Mouse (Mus musculus) kidney, adult 8-10 months (tissue): Measurements from ENCODE around the gene Ndufaf3.
A peak's percentile ranks its signal among the peaks of the same experiment; 100 is the strongest.

Experiments
- DNase-seq, 2 experiments: peaks; one replicate each; pipeline ENCODE4 v3.0.0; 2022

Gene Ndufaf3

GRCm38 (mm10) chr9:108572321-108572720 lies 5.1 kb upstream of the Ndufaf3 start:
- DNase-seq = no peak

GRCm38 (mm10) chr9:108571401-108571973 lies 4.3 kb upstream of the Ndufaf3 start:
- DNase-seq = no peak

- peak; percentile 68 to 88 for DNase-seq
Measured at GRCm38 (mm10) chr9:108570207-108570896, 3.1 kb upstream of the Ndufaf3 start.

GRCm38 (mm10) chr9:108569381-108570206 lies 2.4 kb upstream of the Ndufaf3 start, which contains the start of gene Dalrd3:
Dalrd3 (plus strand) TSS chr9:108569886.
- peak; percentile 95 to 96 for DNase-seq

- DNase-seq = no peak
Measured at GRCm38 (mm10) chr9:108568511-108568921, 1.3 kb upstream of the Ndufaf3 start.

- peak in 1 of 2 experiments; percentile 37 for DNase-seq
Measured at GRCm38 (mm10) chr9:108567931-108568419, 741 bp upstream of the Ndufaf3 start.

GRCm38 (mm10) chr9:108565881-108566814 lies 1.1 kb downstream of the Ndufaf3 start:
- no peak for DNase-seq

- DNase-seq = no peak
Measured at GRCm38 (mm10) chr9:108564131-108564530, 3.1 kb downstream of the Ndufaf3 start.

- no peak for DNase-seq
Measured at GRCm38 (mm10) chr9:108563671-108564070, 3.6 kb downstream of the Ndufaf3 start.

- DNase-seq = peak; percentile 95 to 96
Measured at GRCm38 (mm10) chr9:108560227-108560841, 6.9 kb downstream of the Ndufaf3 start, which contains the start of gene Impdh2. Impdh2 (plus strand) TSS chr9:108560286.

- DNase-seq = no peak
Measured at GRCm38 (mm10) chr9:108559169-108559568, 8.1 kb downstream of the Ndufaf3 start.

- no peak for DNase-seq
Measured at GRCm38 (mm10) chr9:108546875-108547274, 20.4 kb downstream of the Ndufaf3 start.

GRCm38 (mm10) chr9:108545986-108546385 lies 21.2 kb downstream of the Ndufaf3 start:
- no peak for DNase-seq

GRCm38 (mm10) chr9:108540846-108541245 lies 26.4 kb downstream of the Ndufaf3 start:
- DNase-seq = no peak

- no peak for DNase-seq
Measured at GRCm38 (mm10) chr9:108531496-108531895, 35.7 kb downstream of the Ndufaf3 start.

GRCm38 (mm10) chr9:108530954-108531353 lies 36.3 kb downstream of the Ndufaf3 start:
- no peak for DNase-seq

GRCm38 (mm10) chr9:108525400-108525799 lies 41.8 kb downstream of the Ndufaf3 start:
- DNase-seq = no peak

GRCm38 (mm10) chr9:108523341-108523740 lies 43.9 kb downstream of the Ndufaf3 start:
- DNase-seq = no peak

- no peak for DNase-seq
Measured at GRCm38 (mm10) chr9:108521604-108522003, 45.6 kb downstream of the Ndufaf3 start.

GRCm38 (mm10) chr9:108517931-108518332 lies 49.3 kb downstream of the Ndufaf3 start:
- no peak for DNase-seq

GRCm38 (mm10) chr9:108517253-108517930 lies 49.8 kb downstream of the Ndufaf3 start:
- peak; percentile 72 to 76 for DNase-seq
